Mouse (Mus musculus): ENCODE results near the gene Lmcd1.

Lmcd1 gene

GRCm38 (mm10) chr6:112288271-112288670 is 14.7 kb downstream of the Lmcd1 start:
- no peak for DNase-seq

- DNase-seq = no peak
These were observed 17.6 kb downstream of the Lmcd1 start for GRCm38 (mm10) chr6:112291146-112291545.

- DNase-seq = no peak
These were observed 19.8 kb downstream of the Lmcd1 start for GRCm38 (mm10) chr6:112293320-112293719.

GRCm38 (mm10) chr6:112295269-112295668 is 21.7 kb downstream of the Lmcd1 start:
- DNase-seq = no peak

- DNase-seq = no peak
These were observed 26.6 kb downstream of the Lmcd1 start for GRCm38 (mm10) chr6:112300146-112300545.

GRCm38 (mm10) chr6:112300633-112301032 is 27.1 kb downstream of the Lmcd1 start:
- DNase-seq = no peak

- DNase-seq = no peak
These were observed 28.7 kb downstream of the Lmcd1 start for GRCm38 (mm10) chr6:112302248-112302647.

GRCm38 (mm10) chr6:112302814-112303383 is 29.3 kb downstream of the Lmcd1 start:
- no peak for DNase-seq

- no peak for DNase-seq
These were observed 31.2 kb downstream of the Lmcd1 start for GRCm38 (mm10) chr6:112304751-112305150.

- no peak for DNase-seq
These were observed 35.9 kb downstream of the Lmcd1 start for GRCm38 (mm10) chr6:112309330-112309938.

- DNase-seq = no peak
These were observed 37.8 kb downstream of the Lmcd1 start for GRCm38 (mm10) chr6:112311385-112311784.

- no peak for DNase-seq
These were observed 45.9 kb downstream of the Lmcd1 start for GRCm38 (mm10) chr6:112319449-112319848.

GRCm38 (mm10) chr6:112320679-112321078 is 47.1 kb downstream of the Lmcd1 start:
- DNase-seq = no peak

- no peak for DNase-seq
These were observed 49.4 kb downstream of the Lmcd1 start for GRCm38 (mm10) chr6:112322916-112323315.

- DNase-seq = no peak
These were observed 51.7 kb downstream of the Lmcd1 start for GRCm38 (mm10) chr6:112325213-112325612.

GRCm38 (mm10) chr6:112327793-112328192 is 54.2 kb downstream of the Lmcd1 start:
- no peak for DNase-seq

GRCm38 (mm10) chr6:112330520-112331222 is 57.1 kb downstream of the Lmcd1 start:
- no peak for DNase-seq

GRCm38 (mm10) chr6:112331223-112331598 is 57.7 kb downstream of the Lmcd1 start:
- DNase-seq = no peak

- DNase-seq = no peak
These were observed 60.4 kb downstream of the Lmcd1 start for GRCm38 (mm10) chr6:112333930-112334329.

GRCm38 (mm10) chr6:112337667-112338066 is 64.1 kb downstream of the Lmcd1 start:
- DNase-seq = no peak

GRCm38 (mm10) chr6:112339016-112339415 is 65.5 kb downstream of the Lmcd1 start:
- no peak for DNase-seq

- no peak for DNase-seq
These were observed 76.9 kb downstream of the Lmcd1 start for GRCm38 (mm10) chr6:112350452-112350851.

GRCm38 (mm10) chr6:112359341-112359740 is 85.8 kb downstream of the Lmcd1 start:
- DNase-seq = no peak

GRCm38 (mm10) chr6:112360676-112361075 is 87.1 kb downstream of the Lmcd1 start:
- no peak for DNase-seq
